Mouse (Mus musculus): ENCODE data around the gene 6430571L13Rik. TPM values are rescaled to one million over a fixed set of nuclear protein-coding genes. Genes with fewer than 3 reads are reported as not detected.
"Not testable (repeated sequence)": the region's sequence is repeated elsewhere in the genome, so short reads cannot be mapped to it uniquely, and the experiment has no call there.

The 6430571L13Rik gene
- polyA plus RNA-seq, 1 experiment from 2014 or later = 4.2 TPM

DNA sequence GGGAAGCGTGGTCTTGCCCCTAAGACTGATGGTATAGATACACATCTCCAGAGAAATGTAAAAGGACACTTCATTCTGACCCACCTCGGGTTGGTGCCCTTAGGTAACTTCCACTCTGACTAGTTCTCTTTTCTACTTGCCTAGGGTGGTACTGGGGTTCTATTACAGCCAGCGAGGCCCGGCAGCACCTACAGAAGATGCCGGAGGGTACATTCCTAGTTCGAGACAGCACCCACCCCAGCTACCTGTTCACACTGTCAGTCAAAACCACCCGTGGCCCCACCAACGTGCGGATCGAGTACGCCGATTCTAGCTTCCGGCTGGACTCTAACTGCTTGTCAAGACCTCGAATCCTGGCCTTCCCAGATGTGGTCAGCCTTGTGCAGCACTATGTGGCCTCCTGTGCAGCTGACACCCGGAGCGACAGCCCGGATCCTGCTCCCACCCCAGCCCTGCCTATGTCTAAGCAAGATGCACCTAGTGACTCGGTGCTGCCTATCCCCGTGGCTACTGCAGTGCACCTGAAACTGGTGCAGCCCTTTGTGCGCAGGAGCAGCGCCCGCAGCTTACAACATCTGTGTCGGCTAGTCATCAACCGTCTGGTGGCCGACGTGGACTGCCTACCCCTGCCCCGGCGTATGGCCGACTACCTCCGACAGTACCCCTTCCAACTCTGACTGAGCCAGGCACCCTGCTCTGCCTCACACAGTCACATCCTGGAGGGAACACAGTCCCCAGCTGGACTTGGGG lies 40.0 kb upstream of the 6430571L13Rik start:
- Histone ChIP-seq H3K27me3 (peaks cover 14% of the 10 kb centered on the region), H3K4me3 (no peak overlapping the region), H3K9me3 (no peaks in the 10 kb centered on the region), H3K9ac (replicated peaks) (no peak overlapping the region), H3K27ac (replicated peaks) (no peak overlapping the region), H3K36me3 (peaks cover 12% of the 10 kb centered on the region), H3K4me2 (replicated peaks) (no peak overlapping the region), H3K4me1 (peaks cover 15% of the 10 kb centered on the region; the same call in 1 of the 2 replicates)
- WGBS = 93% methylated on average over 30 of the region's 30 CpGs
- ATAC-seq (ENCODE audit: low FRiP score, low read depth) = no peak

DNA sequence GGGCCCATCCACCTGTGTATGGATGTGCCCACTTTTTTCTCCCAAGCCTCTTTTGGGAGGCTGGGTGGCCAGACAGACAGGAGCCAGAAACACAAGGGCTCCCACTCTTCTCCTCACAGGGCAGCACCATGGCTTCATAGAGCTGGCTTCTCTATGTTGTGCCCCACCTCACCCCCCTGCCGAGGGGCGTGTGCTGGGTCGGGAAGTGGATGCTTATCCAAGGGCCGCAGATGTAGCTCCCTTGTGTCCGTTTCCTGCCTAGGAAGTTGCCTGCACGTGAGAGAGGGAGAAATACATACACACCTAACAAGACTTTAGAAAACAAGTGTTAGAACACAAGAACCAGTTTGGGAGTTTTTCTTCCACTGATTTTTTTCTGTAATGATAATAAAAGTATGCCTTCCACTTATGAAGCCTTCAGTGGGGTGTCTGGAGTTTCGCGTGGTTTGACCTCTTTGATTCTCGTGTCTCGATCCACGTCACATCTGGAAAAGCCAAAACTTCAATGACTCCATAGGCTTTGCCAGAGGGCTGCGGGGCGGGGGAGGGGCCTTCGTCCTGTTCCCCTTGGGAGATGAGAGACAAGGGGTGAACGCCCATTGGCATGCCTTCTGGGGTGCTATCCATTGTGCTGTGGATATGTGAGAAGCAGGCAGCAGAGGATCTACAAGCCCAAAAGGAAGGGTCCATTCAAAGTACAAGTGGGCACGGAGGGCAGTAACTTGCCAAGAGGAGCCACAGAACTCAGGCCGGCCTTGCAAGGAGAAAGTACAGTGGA lies 38.7 kb upstream of the 6430571L13Rik start:
- Histone ChIP-seq H3K27ac (replicated peaks) (no peak overlapping the region), H3K9ac (replicated peaks) (no peak overlapping the region), H3K9me3 (no peaks in the 10 kb centered on the region), H3K4me1 (peaks cover 11% of the 10 kb centered on the region; the same call in 1 of the 2 replicates), H3K4me3 (no peak overlapping the region), H3K4me2 (replicated peaks) (no peak overlapping the region), H3K27me3 (0 out of 2 replicates have a peak, but pooled peaks cover 6% of the 10 kb centered on the region), H3K36me3 (peaks cover 12% of the 10 kb centered on the region)
- 85% methylated on average over 17 of the region's 17 CpGs for WGBS
- no peak for ATAC-seq (ENCODE audit: low FRiP score, low read depth)

DNA sequence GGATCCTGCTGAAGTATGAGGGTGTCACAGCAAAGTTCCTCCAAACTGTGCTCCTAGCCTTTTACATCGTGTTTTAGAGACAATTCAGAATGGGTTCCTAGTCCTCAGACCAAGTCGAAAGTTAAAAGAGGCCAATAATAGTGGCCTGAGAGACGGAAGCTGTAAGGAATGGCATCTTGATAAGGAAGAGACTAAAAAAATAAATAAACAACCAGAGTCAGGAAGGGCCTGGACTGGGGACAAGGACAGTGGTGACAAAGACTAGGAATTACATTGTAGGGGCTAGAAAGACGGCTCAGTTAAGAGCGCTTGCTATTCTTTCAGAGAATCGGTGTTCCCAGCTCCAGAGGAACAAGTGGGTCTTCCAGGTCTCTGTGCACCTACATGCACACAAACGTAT lies 37.8 kb upstream of the 6430571L13Rik start:
- no peak overlapping the region for H3K4me2 ChIP-seq (replicated peaks)
- H3K36me3 ChIP-seq = peaks cover 12% of the 10 kb centered on the region
- no peak for ATAC-seq (ENCODE audit: low FRiP score, low read depth)
- no peak overlapping the region for H3K9ac ChIP-seq (replicated peaks)
- no peaks in the 10 kb centered on the region for H3K9me3 ChIP-seq
- no peak overlapping the region for H3K27ac ChIP-seq (replicated peaks)
- 88% methylated on average over 7 of the region's 7 CpGs for WGBS
- H3K4me3 ChIP-seq = no peak overlapping the region
- 0 out of 2 replicates have a peak, but pooled peaks cover 6% of the 10 kb centered on the region for H3K27me3 ChIP-seq
- H3K4me1 ChIP-seq = peaks cover 4% of the 10 kb centered on the region; the same call in 1 of the 2 replicates

DNA sequence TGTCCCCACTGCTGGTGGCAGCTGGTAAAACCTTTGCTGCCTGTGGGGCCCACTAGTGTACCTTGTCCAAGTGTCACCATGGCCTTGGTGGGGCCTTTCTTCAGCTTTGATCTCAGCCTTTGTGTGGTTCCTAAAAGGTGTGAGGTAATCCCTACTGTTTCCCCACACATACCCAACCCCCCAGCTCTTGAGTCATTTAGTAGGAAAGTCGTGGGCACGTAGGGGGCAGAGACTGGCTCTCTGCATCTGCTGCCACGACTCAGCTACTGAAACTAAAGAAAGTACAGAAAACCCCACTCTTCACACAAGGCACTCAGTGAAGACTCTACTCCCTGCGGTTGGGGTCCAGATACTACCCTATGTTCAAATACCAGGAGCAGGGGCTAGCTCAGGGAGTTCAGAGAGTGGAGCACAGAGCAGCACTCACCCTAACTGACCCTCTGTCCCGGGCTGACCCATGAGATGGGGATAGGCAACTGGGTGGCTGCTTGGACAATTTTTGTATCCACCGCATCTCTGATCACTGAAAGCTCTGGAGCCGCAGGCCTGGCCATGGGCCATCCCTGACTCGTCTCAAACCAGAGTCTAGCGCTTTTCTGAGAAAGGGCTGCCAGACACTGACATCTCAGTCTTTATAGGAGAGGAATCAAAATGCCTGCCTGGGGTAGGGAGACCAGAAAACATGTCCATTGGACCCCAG lies 37.1 kb upstream of the 6430571L13Rik start:
- ATAC-seq (ENCODE audit: low FRiP score, low read depth) = no peak
- Histone ChIP-seq H3K36me3 (peaks cover 12% of the 10 kb centered on the region), H3K27ac (replicated peaks) (no peak overlapping the region), H3K9ac (replicated peaks) (no peak overlapping the region), H3K9me3 (no peaks in the 10 kb centered on the region), H3K4me1 (no peaks in the 10 kb centered on the region), H3K4me3 (no peak overlapping the region), H3K4me2 (replicated peaks) (no peak overlapping the region), H3K27me3 (no peaks in the 10 kb centered on the region)
- 86% methylated on average over 9 of the region's 9 CpGs for WGBS

DNA sequence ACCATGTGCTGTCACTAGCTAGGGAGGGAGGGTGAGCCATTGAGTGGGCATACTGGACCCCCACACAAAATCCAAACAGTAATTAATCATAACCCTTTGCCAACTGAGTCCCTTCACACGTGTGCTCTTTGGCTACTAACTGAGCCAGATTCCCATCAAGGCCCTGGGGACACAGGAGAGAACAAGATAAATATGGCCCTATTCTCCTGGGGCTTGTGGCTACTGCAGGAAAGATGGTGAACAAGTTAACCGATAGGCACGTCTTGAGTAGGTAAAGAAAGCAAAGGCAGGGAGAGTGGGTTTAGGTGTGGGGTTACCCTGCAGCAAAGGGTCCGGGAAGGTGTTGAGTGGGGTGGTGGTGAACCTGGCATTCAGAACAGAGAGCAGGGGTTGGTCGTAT lies 36.5 kb upstream of the 6430571L13Rik start:
- ATAC-seq (ENCODE audit: low FRiP score, low read depth) = no peak

DNA sequence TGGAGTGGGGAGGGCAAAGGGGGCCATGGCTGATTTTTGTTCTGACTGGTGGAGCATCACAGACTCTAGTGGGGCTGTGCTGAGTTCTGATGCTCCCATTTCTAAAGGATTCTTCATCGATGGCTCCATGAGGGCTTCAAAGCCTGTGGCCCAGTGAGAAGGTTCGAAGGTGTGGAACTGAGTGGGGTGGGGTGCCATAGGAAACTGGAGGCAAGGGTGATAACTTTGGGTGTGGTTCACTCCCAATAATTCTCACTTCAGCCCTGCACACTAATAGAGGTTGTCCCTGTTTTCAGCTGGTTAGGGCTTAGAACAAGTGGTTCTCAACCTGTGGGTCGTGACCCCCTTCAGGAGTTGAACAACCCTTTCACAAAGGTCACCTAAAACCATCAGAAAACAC lies 36.0 kb upstream of the 6430571L13Rik start:
- Histone ChIP-seq H3K27ac (replicated peaks) (no peak overlapping the region), H3K4me2 (replicated peaks) (no peak overlapping the region), H3K36me3 (peaks cover 12% of the 10 kb centered on the region), H3K9me3 (no peaks in the 10 kb centered on the region), H3K4me3 (no peak overlapping the region), H3K9ac (replicated peaks) (no peak overlapping the region), H3K4me1 (no peaks in the 10 kb centered on the region), H3K27me3 (no peaks in the 10 kb centered on the region)
- no peak for ATAC-seq (ENCODE audit: low FRiP score, low read depth)
- 97% methylated on average over 3 of the region's 3 CpGs for WGBS

More for the DNA sequence above, 36.5 kb upstream of the 6430571L13Rik start:
- peaks cover 12% of the 10 kb centered on the region for H3K36me3 ChIP-seq
- H3K9ac ChIP-seq (replicated peaks) = no peak overlapping the region
- WGBS = 88% methylated on average over 5 of the region's 5 CpGs
- no peak overlapping the region for H3K4me2 ChIP-seq (replicated peaks)
- no peaks in the 10 kb centered on the region for H3K9me3 ChIP-seq
- H3K27me3 ChIP-seq = no peaks in the 10 kb centered on the region
- no peak overlapping the region for H3K27ac ChIP-seq (replicated peaks)
- H3K4me1 ChIP-seq = no peaks in the 10 kb centered on the region
- H3K4me3 ChIP-seq = no peak overlapping the region

DNA sequence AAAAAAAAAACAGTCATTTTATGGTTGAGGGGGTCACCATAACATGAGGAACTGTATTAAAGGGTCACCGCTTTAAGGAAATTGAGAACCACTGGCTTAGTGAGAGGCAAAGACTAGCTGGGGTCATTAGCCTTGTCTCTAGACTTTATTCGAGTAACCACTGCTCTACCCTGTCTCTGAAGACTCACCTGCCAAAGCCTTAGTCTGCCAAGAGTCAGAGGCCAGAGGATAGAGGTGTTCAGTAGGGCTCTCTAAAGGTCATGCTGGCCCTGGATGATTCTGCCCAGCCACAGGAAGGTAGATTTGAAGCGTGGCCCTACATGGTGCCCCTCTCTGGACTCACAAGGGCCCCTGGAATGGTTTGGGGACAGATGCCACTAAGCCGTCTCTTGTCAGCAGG lies 35.4 kb upstream of the 6430571L13Rik start:
- 81% methylated on average over 4 of the region's 4 CpGs for WGBS

DNA sequence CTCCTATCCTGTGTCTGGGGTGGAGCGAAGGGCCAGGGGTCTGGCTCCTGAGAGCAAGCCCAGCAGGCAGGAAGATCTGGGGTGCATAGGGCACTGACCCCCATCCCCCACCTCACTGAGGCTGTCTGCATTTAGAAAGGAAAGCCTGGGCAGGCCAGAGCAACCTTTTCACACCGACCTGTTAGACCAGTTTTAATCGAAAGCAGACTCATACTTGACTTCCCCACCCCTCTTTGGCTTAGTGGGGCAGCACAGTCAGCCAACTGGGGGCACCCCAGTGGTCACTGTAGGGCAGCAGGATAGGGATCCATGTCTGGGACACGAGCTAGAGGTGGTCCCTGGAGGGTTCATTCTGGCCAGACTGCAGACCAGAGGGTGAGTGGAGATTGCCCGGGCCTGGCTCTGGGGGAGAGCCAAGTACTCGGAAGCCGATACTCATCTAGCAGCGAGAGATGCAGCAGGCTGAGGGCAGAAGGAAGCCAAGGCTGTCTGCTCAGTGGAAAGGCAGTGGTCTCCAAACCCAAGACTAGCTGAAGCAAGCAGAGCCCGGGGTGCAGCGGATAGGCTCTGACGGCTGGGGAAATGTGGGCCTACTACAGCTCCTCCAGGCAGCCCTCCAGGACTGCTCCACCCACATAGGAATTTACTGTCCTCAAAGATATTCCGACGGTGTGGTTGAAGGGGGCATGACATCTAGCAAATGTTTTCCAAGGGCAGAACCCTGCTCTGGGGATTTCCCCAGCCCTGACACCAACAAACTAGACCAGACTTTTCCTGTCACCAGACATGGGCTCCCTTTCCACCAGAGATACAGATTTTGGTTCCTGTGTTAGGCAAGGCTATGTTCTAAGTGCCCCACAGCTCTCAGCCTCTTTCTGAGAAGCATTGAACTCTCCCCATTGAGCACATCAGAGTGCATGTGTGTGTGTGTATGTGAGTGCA lies 34.5 kb upstream of the 6430571L13Rik start:
- Histone ChIP-seq H3K36me3 (peaks cover 8% of the 10 kb centered on the region), H3K4me1 (no peaks in the 10 kb centered on the region), H3K27me3 (no peaks in the 10 kb centered on the region), H3K27ac (replicated peaks) (no peak overlapping the region), H3K9ac (replicated peaks) (no peak overlapping the region), H3K9me3 (no peaks in the 10 kb centered on the region), H3K4me2 (replicated peaks) (no peak overlapping the region), H3K4me3 (no peak overlapping the region)
- 65% methylated on average over 13 of the region's 13 CpGs for WGBS
- ATAC-seq (ENCODE audit: low FRiP score, low read depth) = no peak

More for the DNA sequence above, 35.4 kb upstream of the 6430571L13Rik start:
- Histone ChIP-seq H3K36me3 (peaks cover 12% of the 10 kb centered on the region), H3K9me3 (no peaks in the 10 kb centered on the region), H3K9ac (replicated peaks) (no peak overlapping the region), H3K4me3 (no peak overlapping the region), H3K4me2 (replicated peaks) (no peak overlapping the region), H3K27me3 (no peaks in the 10 kb centered on the region), H3K27ac (replicated peaks) (no peak overlapping the region), H3K4me1 (no peaks in the 10 kb centered on the region)
- no peak for ATAC-seq (ENCODE audit: low FRiP score, low read depth)

DNA sequence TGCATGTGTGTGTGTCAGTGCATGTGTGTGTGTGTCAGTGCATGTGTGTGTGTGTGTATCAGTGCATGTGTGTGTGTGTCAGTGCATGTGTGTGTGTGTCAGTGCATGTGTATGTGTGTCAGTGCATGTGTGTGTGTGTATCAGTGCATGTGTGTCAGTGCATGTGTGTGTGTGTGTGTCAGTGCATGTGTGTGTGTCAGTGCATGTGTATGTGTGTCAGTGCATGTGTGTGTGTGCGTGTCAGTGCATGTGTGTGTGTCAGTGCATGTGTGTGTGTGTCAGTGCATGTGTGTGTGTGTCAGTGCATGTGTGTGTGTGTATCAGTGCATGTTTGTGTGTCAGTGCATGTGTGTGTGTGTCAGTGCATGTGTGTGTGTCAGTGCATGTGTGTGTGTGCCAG lies 33.7 kb upstream of the 6430571L13Rik start:
- H3K9me3 ChIP-seq; H3K4me3 ChIP-seq; ATAC-seq (ENCODE audit: low FRiP score, low read depth); H3K9ac ChIP-seq (replicated peaks); H3K4me1 ChIP-seq; H3K36me3 ChIP-seq; H3K27me3 ChIP-seq; H3K27ac ChIP-seq (replicated peaks); H3K4me2 ChIP-seq (replicated peaks): not testable (repeated sequence)
- 100% methylated on average over 1 of the region's 1 CpGs for WGBS

DNA sequence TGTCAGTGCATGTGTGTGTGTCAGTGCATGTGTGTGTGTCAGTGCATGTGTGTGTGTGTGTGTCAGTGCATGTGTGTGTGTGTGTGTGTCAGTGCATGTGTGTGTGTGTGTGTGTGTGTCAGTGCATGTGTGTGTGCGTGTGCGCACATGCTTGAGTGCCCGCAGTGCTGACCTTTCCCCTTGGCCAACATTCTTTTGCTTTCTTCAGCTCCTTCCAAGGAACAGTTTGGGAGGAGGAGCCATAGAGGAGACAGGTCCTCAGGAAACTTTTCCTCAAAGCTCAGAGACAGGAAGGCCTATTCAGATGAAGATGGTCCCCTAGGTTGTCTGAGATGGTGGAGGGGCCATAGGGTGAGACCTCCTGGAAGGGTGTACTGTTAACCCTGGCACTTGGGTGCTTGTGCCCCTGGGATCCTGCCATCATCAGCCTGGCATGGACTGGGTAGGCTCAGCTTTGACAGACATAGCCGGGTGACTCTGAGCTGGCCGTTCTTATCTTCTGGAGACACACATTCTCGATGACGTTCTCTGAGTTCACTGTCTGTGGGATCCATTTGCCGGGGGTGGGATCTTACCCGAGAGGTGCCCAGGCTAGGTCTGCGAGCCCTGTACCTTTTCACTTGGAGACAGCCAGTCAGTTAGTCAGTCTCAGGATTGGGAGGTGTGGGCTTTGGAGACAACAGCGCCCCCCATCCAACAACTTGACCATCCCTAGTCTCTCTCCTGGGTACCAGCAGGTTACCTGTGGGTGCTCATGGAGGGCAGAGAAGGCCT lies 33.1 kb upstream of the 6430571L13Rik start:
- 88% methylated on average over 11 of the region's 11 CpGs for WGBS
- H3K27me3 ChIP-seq = no peaks in the 10 kb centered on the region

DNA sequence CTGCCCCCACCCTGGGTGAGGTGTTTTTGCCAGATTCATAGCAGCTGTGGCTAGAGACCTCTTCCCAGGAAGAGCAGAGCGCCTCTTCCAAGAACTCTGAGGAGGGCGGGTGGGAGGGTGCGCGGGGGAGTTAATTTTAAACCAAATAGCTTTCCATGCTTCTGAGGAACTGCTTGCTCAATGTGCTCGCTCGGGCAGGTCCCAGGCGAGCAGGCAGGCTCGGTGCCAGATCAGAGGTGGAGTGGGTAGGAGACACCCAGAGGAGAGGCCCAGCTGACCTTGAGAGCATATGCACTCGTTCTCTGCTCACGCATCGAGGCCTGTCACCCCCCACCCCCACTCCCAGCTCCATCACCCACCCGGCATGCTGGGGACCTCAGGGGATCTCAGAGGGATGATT lies 32.5 kb upstream of the 6430571L13Rik start:
- Histone ChIP-seq H3K4me3 (no peak overlapping the region), H3K36me3 (no peaks in the 10 kb centered on the region), H3K27ac (replicated peaks) (no peak overlapping the region), H3K9ac (replicated peaks) (no peak overlapping the region), H3K4me2 (replicated peaks) (no peak overlapping the region), H3K27me3 (no peaks in the 10 kb centered on the region), H3K9me3 (no peaks in the 10 kb centered on the region), H3K4me1 (no peaks in the 10 kb centered on the region)
- ATAC-seq (ENCODE audit: low FRiP score, low read depth) = no peak
- WGBS = 84% methylated on average over 12 of the region's 12 CpGs

More for the DNA sequence above, 33.1 kb upstream of the 6430571L13Rik start:
- Histone ChIP-seq H3K27ac (replicated peaks) (no peak overlapping the region), H3K9me3 (no peaks in the 10 kb centered on the region), H3K4me2 (replicated peaks) (no peak overlapping the region), H3K4me1 (no peaks in the 10 kb centered on the region), H3K36me3 (no peaks in the 10 kb centered on the region), H3K9ac (replicated peaks) (no peak overlapping the region), H3K4me3 (no peak overlapping the region)
- ATAC-seq (ENCODE audit: low FRiP score, low read depth) = no peak

Measured in midbrain, embryonic 12.5 days (tissue).